Mouse (Mus musculus) lung, embryonic 14.5 days (tissue): ENCODE results near the gene Lrrk1. TPM values are rescaled to one million over a fixed set of nuclear protein-coding genes. Genes with fewer than 3 reads are reported as not detected.

Experiments
- ATAC-seq: fragments of 200-750 bp; cut with Nextera tagmentation; 2 replicates; pipeline ENCODE4 v1.8.0; 2017; ENCODE audit warnings: mild to moderate bottlenecking, moderate TSS enrichment, moderate library complexity; ENCODE audit not compliant: insufficient read depth
- DNase-seq: peaks from one replicate; pipeline ENCODE4 v3.0.0-alpha.2; 2015
- H3K27ac ChIP-seq: fragments of 300-500 bp; sonication (generic); 2 replicates; pipeline ENCODE4 v1.5.1; 2014; ENCODE audit warnings: low read depth, mild to moderate bottlenecking, moderate library complexity
- H3K27me3 ChIP-seq: fragments of 300-500 bp; sonication (generic); 2 replicates; pipeline ENCODE4 v1.6.1; 2014; ENCODE audit warnings: low read length, control low read depth; ENCODE audit not compliant: insufficient read depth
- H3K36me3 ChIP-seq: fragments of 300-500 bp; sonication (generic); 2 replicates; pipeline ENCODE4 v1.6.1; 2014; ENCODE audit warnings: control low read depth; ENCODE audit not compliant: insufficient read depth
- H3K4me1 ChIP-seq: fragments of 300-500 bp; sonication (generic); 2 replicates; pipeline ENCODE4 v1.6.1; 2014; ENCODE audit warnings: antibody characterized with exemption, control low read depth; ENCODE audit not compliant: insufficient read depth
- H3K4me2 ChIP-seq: fragments of 300-500 bp; sonication (generic); 2 replicates; pipeline ENCODE4 v1.6.1; 2014; ENCODE audit warnings: mild to moderate bottlenecking
- H3K4me3 ChIP-seq: fragments of 300-500 bp; sonication (generic); 2 replicates; pipeline ENCODE4 v1.5.1; 2014; ENCODE audit warnings: low read depth, low read length
- H3K9ac ChIP-seq: fragments of 300-500 bp; sonication (generic); 2 replicates; pipeline ENCODE4 v1.6.1; 2014
- H3K9me3 ChIP-seq: fragments of 300-500 bp; sonication (generic); 2 replicates; pipeline ENCODE4 v1.6.1; 2016; ENCODE audit warnings: low read depth, low read length, control low read depth
- CTCF ChIP-seq: IDR thresholded peaks from 2 replicates; pipeline ENCODE4 v1.5.1; 2016; ENCODE audit warnings: antibody characterized with exemption, low read depth
- WGBS: fragments of 180-500 bp; shearing (Covaris S2); extraction: QIAGEN DNeasy Blood & Tissue Kit; methylation state at CpG from one replicate; pipeline ENCODE4 v1.1.7; 2014; 5-methylcytosine and 5-hydroxymethylcytosine counted together
- microRNA-seq: library from miRNA; unstranded; fragments of <30 nt; microRNA quantifications from one replicate; pipeline ENCODE4, GENCODE M21; 2016; ENCODE audit warnings: borderline number of aligned reads
- polyA plus RNA-seq: library from polyadenylated mRNA; unstranded; fragments of >200 nt; fragmentation: Nextera tagmentation; extraction: Ambion mirVana; gene quantifications from 2 replicates; pipeline ENCODE4 v1.2.1, GENCODE M21; 2014

The Lrrk1 gene
- polyA plus RNA-seq, 1 experiment from 2014 or later, result 25.8 TPM

GRCm38 (mm10) chr7:66179711-66180110 is 208.4 kb downstream of the Lrrk1 start:
- no peak overlapping the region for H3K4me3 ChIP-seq
- no peak for TF ChIP-seq CTCF
- H3K9ac ChIP-seq, result no peak overlapping the region
- H3K4me2 ChIP-seq, result no peak overlapping the region
- H3K4me1 ChIP-seq, result peaks cover 8% of the 10 kb centered on the region
- ATAC-seq (no peak), DNase-seq (no peak)
- H3K27me3 ChIP-seq, result no peaks in the 10 kb centered on the region
- peaks cover 14% of the 10 kb centered on the region; the same call in 1 of the 2 replicates for H3K36me3 ChIP-seq
- H3K27ac ChIP-seq, result no peak overlapping the region
- 83% methylated on average over 7 of the region's 7 CpGs for WGBS
- H3K9me3 ChIP-seq, result no peaks in the 10 kb centered on the region

- H3K9me3 ChIP-seq, result no peaks in the 10 kb centered on the region
- ATAC-seq (peak; percentile 19; the same call in 1 of the 2 replicates), DNase-seq (peak; percentile 29)
- 49% methylated on average over 10 of the region's 10 CpGs for WGBS
- peaks cover 8% of the 10 kb centered on the region for H3K4me1 ChIP-seq
- peaks cover 19% of the 10 kb centered on the region; the same call in 1 of the 2 replicates for H3K36me3 ChIP-seq
- H3K4me2 ChIP-seq, result no peak overlapping the region
- TF ChIP-seq CTCF, result no peak
- no peak overlapping the region for H3K9ac ChIP-seq
- H3K4me3 ChIP-seq, result no peak overlapping the region
- 0 out of 2 replicates have a peak overlapping the region, but pooled peaks have one; percentile 0 for H3K27ac ChIP-seq
- H3K27me3 ChIP-seq, result no peaks in the 10 kb centered on the region
Observed at GRCm38 (mm10) chr7:66179120-66179581, 209.0 kb downstream of the Lrrk1 start.

GRCm38 (mm10) chr7:66178101-66178500 is 210.0 kb downstream of the Lrrk1 start:
- DNase-seq, result no peak
- WGBS, result 85% methylated on average over 6 of the region's 6 CpGs
- TF ChIP-seq CTCF, result no peak
- Histone ChIP-seq H3K27ac (no peak overlapping the region), H3K4me1 (peaks cover 8% of the 10 kb centered on the region), H3K9me3 (no peaks in the 10 kb centered on the region), H3K4me3 (no peak overlapping the region), H3K36me3 (peaks cover 26% of the 10 kb centered on the region), H3K27me3 (no peaks in the 10 kb centered on the region), H3K4me2 (no peak overlapping the region), H3K9ac (no peak overlapping the region)
- no peak for ATAC-seq

- no peak overlapping the region for H3K27ac ChIP-seq
- no peak overlapping the region for H3K9ac ChIP-seq
- no peaks in the 10 kb centered on the region for H3K27me3 ChIP-seq
- H3K36me3 ChIP-seq, result peaks cover 38% of the 10 kb centered on the region
- 69% methylated on average over 4 of the region's 4 CpGs for WGBS
- no peaks in the 10 kb centered on the region for H3K9me3 ChIP-seq
- no peak for DNase-seq
- H3K4me1 ChIP-seq, result peaks cover 4% of the 10 kb centered on the region
- H3K4me3 ChIP-seq, result no peak overlapping the region
- no peak for ATAC-seq
- TF ChIP-seq CTCF, result no peak
- no peak overlapping the region for H3K4me2 ChIP-seq
Observed at GRCm38 (mm10) chr7:66176929-66177328, 211.2 kb downstream of the Lrrk1 start.

Small RNAs within 50 kb of the gene (microRNA-seq; reads per million reads assigned to microRNA genes)
- gene Mir7057, result not detected

Other genes starting within 250 kb of the Lrrk1 start
- not detected in 2 replicates for gene Gm10974, start 22.4 kb downstream of the Lrrk1 start, polyA plus RNA-seq
- gene Aldh1a3, start 39.2 kb upstream of the Lrrk1 start, polyA plus RNA-seq, result 1.4 and 1.5 TPM in 2 replicates